Mouse (Mus musculus): Measurements from ENCODE around the gene Slit2.

- TF ChIP-seq POLR2A (IDR thresholded peaks at IDR 0.05; ENCODE audit: low read depth, low read length) (no peak), CTCF (IDR thresholded peaks at IDR 0.05; ENCODE audit: extremely low read depth, insufficient read depth, insufficient read length, insufficient replicate concordance) (no peak)
Observed at GRCm38 (mm10) chr5:48326221-48326620, 343.3 kb downstream of the Slit2 start.

Measured in spleen, adult 2 months (tissue).